Comparison of ENCODE assay signal across 16 mouse cellular contexts in the genomic region with DNA sequence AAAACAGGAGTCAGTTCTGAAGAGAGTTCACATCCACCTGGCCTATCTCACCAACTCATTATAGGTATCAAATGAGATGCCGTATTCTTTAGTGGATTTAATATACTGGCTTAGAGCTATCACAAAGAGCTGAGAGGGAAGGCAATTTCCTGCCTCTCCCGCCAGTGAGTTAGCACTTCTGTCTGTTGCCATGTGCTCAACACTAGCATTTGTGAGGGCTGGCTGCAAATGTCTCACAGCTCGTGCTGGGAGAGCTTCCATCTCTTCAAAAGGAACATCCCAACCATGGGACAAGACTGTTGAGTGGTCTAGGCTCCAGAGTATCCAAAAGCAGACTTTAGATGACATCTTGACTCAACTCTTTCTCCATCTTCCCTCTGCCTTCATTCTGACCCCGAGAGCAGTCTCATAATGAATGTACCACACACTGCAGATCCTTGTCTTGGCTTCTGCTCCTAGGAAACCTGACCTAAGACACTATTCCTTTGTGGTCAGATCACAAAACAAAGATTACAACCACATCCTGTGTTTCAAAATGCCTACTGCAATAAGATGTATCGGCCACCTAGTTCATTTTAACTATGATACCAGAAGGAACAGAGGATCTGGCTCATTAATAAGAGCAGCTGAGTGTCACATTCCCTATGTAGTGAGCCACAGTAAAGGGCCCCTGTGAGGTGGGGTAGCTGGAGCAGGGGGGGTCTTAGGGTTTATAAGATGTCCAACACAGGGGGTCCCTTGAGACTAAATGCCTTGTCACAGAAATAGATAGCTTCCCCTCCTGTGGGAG.
DNase-seq lines count a peak whose midpoint lies in the region; ATAC-seq and TF ChIP-seq lines count a peak whose summit lies in the region.
"Had no signal": no experiment of that assay in that cellular context is flagged by ENCODE, and none has a peak within 500 bp of the region (broad histone marks: within the 10 kb centered on the region; RNA-seq: fewer than 3 reads in every experiment).

No protein-coding gene starts in this region.

- no peaks in the 10 kb centered on the region for H3K79me2 ChIP-seq in C2C12 (ENCODE audit: control insufficient read depth, insufficient read depth)
- no peaks in the 10 kb centered on the region for H3K79me2 ChIP-seq in myocyte (ENCODE audit: control insufficient read depth, insufficient read depth)

- WGBS in kidney, embryonic 16.5 days, result 27% methylated on average over 5 of the region's 5 CpGs

- no peak overlapping the region for H3K4me3 ChIP-seq in kidney, embryonic 16.5 days (ENCODE audit: low read length)
- H3K4me3 ChIP-seq in C2C12 (ENCODE audit: insufficient read depth, poor library complexity, severe bottlenecking) (no peak overlapping the region), myocyte (no peak overlapping the region)
- H3K4me3 ChIP-seq: embryonic facial prominence, embryonic 13.5 days; heart, embryonic 10.5 days; midbrain, embryonic 12.5 days had no signal

- no peak overlapping the region for H3K4me2 ChIP-seq in kidney, embryonic 16.5 days (replicated peaks; ENCODE audit: low read depth, low read length)
- H3K4me2 ChIP-seq in myocyte (ENCODE audit: low read depth), result peak overlapping the region; percentile 51
- H3K4me2 ChIP-seq: embryonic facial prominence, embryonic 13.5 days; midbrain, embryonic 12.5 days had no signal

- H3K9ac ChIP-seq in kidney, embryonic 16.5 days (replicated peaks; ENCODE audit: low read length), result no peak overlapping the region
- H3K9ac ChIP-seq: embryonic facial prominence, embryonic 13.5 days; midbrain, embryonic 12.5 days had no signal

- no peak overlapping the region for H3K27ac ChIP-seq in kidney, embryonic 16.5 days (ENCODE audit: low read length)
- H3K27ac ChIP-seq: embryonic facial prominence, embryonic 13.5 days; heart, embryonic 10.5 days; midbrain, embryonic 12.5 days had no signal

- H3K27me3 ChIP-seq in kidney, embryonic 16.5 days (ENCODE audit: insufficient read depth, low read length), result no peaks in the 10 kb centered on the region
- H3K27me3 ChIP-seq in C2C12 (ENCODE audit: control insufficient read depth, insufficient read depth, insufficient read length) (no peaks in the 10 kb centered on the region), myocyte (ENCODE audit: control insufficient read depth, insufficient read depth, insufficient read length) (no peaks in the 10 kb centered on the region)
- H3K27me3 ChIP-seq: embryonic facial prominence, embryonic 13.5 days; midbrain, embryonic 12.5 days; Patski had no signal

- H3K9me3 ChIP-seq in kidney, embryonic 16.5 days (ENCODE audit: low read length), result no peaks in the 10 kb centered on the region
- H3K9me3 ChIP-seq: embryonic facial prominence, embryonic 13.5 days; heart, embryonic 10.5 days; midbrain, embryonic 12.5 days had no signal

- TF ChIP-seq POLR2A in myocyte (IDR thresholded peaks at IDR 0.05; ENCODE audit: insufficient read length, low read depth), result no peak

- peak; percentile 9 for DNase-seq in embryo, embryonic 11 days
- DNase-seq in embryo, embryonic 10.5 days (ENCODE audit: low spot score), result no peak
- DNase-seq in kidney, adult 11 months, result no peak
- DNase-seq in cerebellum, adult 8-10 months, result no peak
- DNase-seq in spleen, postnatal 36 days (ENCODE audit: low spot score in 2 of 2), result no peak
- DNase-seq: gastrocnemius, postnatal 10 days; heart, postnatal 36 days; kidney, adult 18-20 months had no signal

- no peaks in the 10 kb centered on the region for H3K36me3 ChIP-seq in kidney, embryonic 16.5 days (ENCODE audit: insufficient read depth, low read length)
- H3K36me3 ChIP-seq in C2C12 (ENCODE audit: control insufficient read depth, insufficient read depth) (no peaks in the 10 kb centered on the region), myocyte (ENCODE audit: control insufficient read depth, insufficient read depth) (no peaks in the 10 kb centered on the region)
- H3K36me3 ChIP-seq: embryonic facial prominence, embryonic 13.5 days; heart, embryonic 10.5 days; midbrain, embryonic 12.5 days had no signal

- no peak overlapping the region for H3ac ChIP-seq in C2C12 (ENCODE audit: control insufficient read depth, insufficient read length, low read depth)
- H3ac ChIP-seq in myocyte (ENCODE audit: control insufficient read depth, insufficient read length), result no peak overlapping the region

- H3K79me3 ChIP-seq in C2C12 (ENCODE audit: low read depth), result no peaks in the 10 kb centered on the region

- TF ChIP-seq CTCF in C2C12 (IDR thresholded peaks at IDR 0.05; ENCODE audit: control insufficient read depth, insufficient read depth, insufficient read length), result no peak

- H3K4me1 ChIP-seq in kidney, embryonic 16.5 days (ENCODE audit: insufficient read depth, low read length), result no peaks in the 10 kb centered on the region
- H3K4me1 ChIP-seq: embryonic facial prominence, embryonic 13.5 days; heart, embryonic 10.5 days; midbrain, embryonic 12.5 days had no signal

- ATAC-seq in kidney, embryonic 16.5 days (ENCODE audit: low FRiP score, low TSS enrichment), result peak; percentile 95
- ATAC-seq: hindbrain, embryonic 16.5 days; Patski had no signal

TF ChIP-seq in C2C12, 6 proteins besides CTCF, POLR2A, EP300 and RAD21:
- no peak for TF ChIP-seq MYOG (IDR thresholded peaks at IDR 0.05; ENCODE audit: control insufficient read depth, extremely low read depth, insufficient read length)
- peak; percentile 57 for TF ChIP-seq CEBPB (IDR thresholded peaks at IDR 0.05; ENCODE audit: low read depth)
- TF ChIP-seq FOSL1 (IDR thresholded peaks at IDR 0.05; ENCODE audit: insufficient read depth, low read length, poor library complexity, severe bottlenecking), result no peak

TF ChIP-seq in myocyte, 11 proteins besides CTCF, POLR2A, EP300 and RAD21:
- no peak for TF ChIP-seq USF1 (IDR thresholded peaks at IDR 0.05; ENCODE audit: low read depth)
- TF ChIP-seq CEBPB (IDR thresholded peaks at IDR 0.05; ENCODE audit: insufficient read depth, poor library complexity, severe bottlenecking), result peak; percentile 51; the same call in 1 of the 2 replicates
- no peak for TF ChIP-seq POLR2AphosphoS2 (IDR thresholded peaks at IDR 0.05; ENCODE audit: insufficient read length, low read depth)
TF ChIP-seq in myocyte: peak in this region for 1.
